Mouse (Mus musculus): Measurements from ENCODE around the gene Hs6st3.
"Not testable (repeated sequence)": the region's sequence is repeated elsewhere in the genome, so short reads cannot be mapped to it uniquely, and the experiment has no call there.

Hs6st3 gene

GRCm38 (mm10) chr14:119248001-119248607 lies 110.0 kb downstream of the Hs6st3 start:
- no peak for DNase-seq (ENCODE audit: low spot score in 2 of 2)

- no peak for DNase-seq (ENCODE audit: low spot score in 2 of 2)
Measured at GRCm38 (mm10) chr14:119250353-119250752, 112.2 kb downstream of the Hs6st3 start.

- no peak for DNase-seq (ENCODE audit: low spot score in 2 of 2)
Measured at GRCm38 (mm10) chr14:119255396-119255795, 117.3 kb downstream of the Hs6st3 start.

GRCm38 (mm10) chr14:119257072-119257471 lies 118.9 kb downstream of the Hs6st3 start:
- DNase-seq (ENCODE audit: low spot score in 2 of 2): no peak

- DNase-seq (ENCODE audit: low spot score in 2 of 2): no peak
Measured at GRCm38 (mm10) chr14:119260176-119260962, 122.2 kb downstream of the Hs6st3 start.

GRCm38 (mm10) chr14:119266334-119266733 lies 128.2 kb downstream of the Hs6st3 start:
- no peak for DNase-seq (ENCODE audit: low spot score in 2 of 2)

- DNase-seq (ENCODE audit: low spot score in 2 of 2): no peak
Measured at GRCm38 (mm10) chr14:119273088-119273487, 134.9 kb downstream of the Hs6st3 start.

- not testable (repeated sequence) for DNase-seq (ENCODE audit: low spot score in 2 of 2)
Measured at GRCm38 (mm10) chr14:119278156-119278555, 140.0 kb downstream of the Hs6st3 start.

- DNase-seq (ENCODE audit: low spot score in 2 of 2): no peak
Measured at GRCm38 (mm10) chr14:119283951-119284350, 145.8 kb downstream of the Hs6st3 start.

- DNase-seq (ENCODE audit: low spot score in 2 of 2): no peak
Measured at GRCm38 (mm10) chr14:119289668-119290067, 151.5 kb downstream of the Hs6st3 start.

- DNase-seq (ENCODE audit: low spot score in 2 of 2): no peak
Measured at GRCm38 (mm10) chr14:119294071-119294470, 155.9 kb downstream of the Hs6st3 start.

- no peak for DNase-seq (ENCODE audit: low spot score in 2 of 2)
Measured at GRCm38 (mm10) chr14:119306461-119306860, 168.3 kb downstream of the Hs6st3 start.

- DNase-seq (ENCODE audit: low spot score in 2 of 2): no peak
Measured at GRCm38 (mm10) chr14:119318379-119318778, 180.2 kb downstream of the Hs6st3 start.

GRCm38 (mm10) chr14:119347236-119347635 lies 209.1 kb downstream of the Hs6st3 start:
- DNase-seq (ENCODE audit: low spot score in 2 of 2): no peak

- no peak for DNase-seq (ENCODE audit: low spot score in 2 of 2)
Measured at GRCm38 (mm10) chr14:119361414-119361813, 223.3 kb downstream of the Hs6st3 start.

- DNase-seq (ENCODE audit: low spot score in 2 of 2): no peak
Measured at GRCm38 (mm10) chr14:119367866-119368425, 229.8 kb downstream of the Hs6st3 start.

- no peak for DNase-seq (ENCODE audit: low spot score in 2 of 2)
Measured at GRCm38 (mm10) chr14:119369274-119369673, 231.1 kb downstream of the Hs6st3 start.

- DNase-seq (ENCODE audit: low spot score in 2 of 2): no peak
Measured at GRCm38 (mm10) chr14:119370013-119370412, 231.9 kb downstream of the Hs6st3 start.

- DNase-seq (ENCODE audit: low spot score in 2 of 2): no peak
Measured at GRCm38 (mm10) chr14:119379303-119379702, 241.2 kb downstream of the Hs6st3 start.

GRCm38 (mm10) chr14:119401618-119402017 lies 263.5 kb downstream of the Hs6st3 start:
- DNase-seq (ENCODE audit: low spot score in 2 of 2): no peak

GRCm38 (mm10) chr14:119409334-119410050 lies 271.4 kb downstream of the Hs6st3 start:
- no peak for DNase-seq (ENCODE audit: low spot score in 2 of 2)

- no peak for DNase-seq (ENCODE audit: low spot score in 2 of 2)
Measured at GRCm38 (mm10) chr14:119422894-119423293, 284.8 kb downstream of the Hs6st3 start.

All from spleen, postnatal 14 days (tissue).